Mouse (Mus musculus): ENCODE results near the gene Slc25a20.

- TF ChIP-seq CTCF (IDR thresholded peaks at IDR 0.05; ENCODE audit: low read depth): no peak
- TF ChIP-seq EP300 (optimal IDR thresholded peaks at IDR 0.05): no peak
Observed at GRCm38 (mm10) chr9:108648166-108648565, 13.7 kb upstream of the Slc25a20 start.

All from stomach, postnatal 0 days (tissue).